Mouse (Mus musculus) liver, postnatal 0 days (tissue): ENCODE measurements at regions not wholly inside any gene's neighbourhood (a gene's known extent, or its start where the extent isn't known, plus 50 kb on each side); places are given as distances from the start of the nearest gene placed in this dataset.

Experiments
- ATAC-seq: fragments of 200-750 bp; cut with Nextera tagmentation; 2 replicates; pipeline ENCODE4 v1.8.0; 2017; ENCODE audit warnings: mild to moderate bottlenecking, moderate library complexity
- DNase-seq: peaks from one replicate; pipeline ENCODE4 v3.0.0-alpha.2; 2016
- H3K27ac ChIP-seq: fragments of 300-500 bp; sonication (generic); 2 replicates; pipeline ENCODE4 v1.5.1; 2014; ENCODE audit warnings: antibody characterized with exemption, moderate library complexity, mild to moderate bottlenecking, low read depth
- H3K27me3 ChIP-seq: fragments of 300-500 bp; sonication (generic); 2 replicates; pipeline ENCODE4 v1.6.1; 2014; ENCODE audit warnings: low read length, control low read depth, mixed read lengths; ENCODE audit not compliant: insufficient read depth
- H3K36me3 ChIP-seq: fragments of 300-500 bp; sonication (generic); replicated peaks from 2 replicates; pipeline ENCODE4 v1.6.1; 2014; ENCODE audit warnings: mild to moderate bottlenecking, control low read depth, low read length, moderate library complexity, mixed read lengths; ENCODE audit not compliant: insufficient read depth
- H3K4me1 ChIP-seq: fragments of 300-500 bp; sonication (generic); 2 replicates; pipeline ENCODE4 v1.6.1; 2014; ENCODE audit warnings: antibody characterized with exemption, mild to moderate bottlenecking, control low read depth; ENCODE audit not compliant: insufficient read depth
- H3K4me2 ChIP-seq: fragments of 300-500 bp; sonication (generic); 2 replicates; pipeline ENCODE4 v1.6.1; 2014; ENCODE audit warnings: low read depth, mild to moderate bottlenecking, low read length, moderate library complexity, mixed read lengths
- H3K4me3 ChIP-seq: fragments of 300-500 bp; sonication (generic); 2 replicates; pipeline ENCODE4 v1.5.1; 2014; ENCODE audit warnings: low read depth, low read length
- H3K9ac ChIP-seq: fragments of 300-500 bp; sonication (generic); replicated peaks from 2 replicates; pipeline ENCODE4 v1.6.1; 2014; ENCODE audit warnings: mild to moderate bottlenecking, moderate library complexity
- H3K9me3 ChIP-seq: fragments of 300-500 bp; sonication (generic); 2 replicates; pipeline ENCODE4 v1.6.1; 2016; ENCODE audit warnings: mild to moderate bottlenecking, control low read depth, low read length, mixed read lengths
- CTCF ChIP-seq: sonication (generic); IDR thresholded peaks from 2 replicates; pipeline ENCODE4 v1.5.1; 2016; ENCODE audit warnings: antibody characterized with exemption, low read depth
- EP300 ChIP-seq: IDR thresholded peaks from 2 replicates; pipeline ENCODE4 v1.6.1; 2016; ENCODE audit warnings: antibody characterized with exemption, low read depth, mild to moderate bottlenecking
- WGBS: fragments of 180-500 bp; shearing (Covaris S2); extraction: QIAGEN DNeasy Blood & Tissue Kit; methylation state at CpG from one replicate; pipeline ENCODE4 v1.1.7; 2014; ENCODE audit not compliant: insufficient replicate concordance; 5-methylcytosine and 5-hydroxymethylcytosine counted together

DNA sequence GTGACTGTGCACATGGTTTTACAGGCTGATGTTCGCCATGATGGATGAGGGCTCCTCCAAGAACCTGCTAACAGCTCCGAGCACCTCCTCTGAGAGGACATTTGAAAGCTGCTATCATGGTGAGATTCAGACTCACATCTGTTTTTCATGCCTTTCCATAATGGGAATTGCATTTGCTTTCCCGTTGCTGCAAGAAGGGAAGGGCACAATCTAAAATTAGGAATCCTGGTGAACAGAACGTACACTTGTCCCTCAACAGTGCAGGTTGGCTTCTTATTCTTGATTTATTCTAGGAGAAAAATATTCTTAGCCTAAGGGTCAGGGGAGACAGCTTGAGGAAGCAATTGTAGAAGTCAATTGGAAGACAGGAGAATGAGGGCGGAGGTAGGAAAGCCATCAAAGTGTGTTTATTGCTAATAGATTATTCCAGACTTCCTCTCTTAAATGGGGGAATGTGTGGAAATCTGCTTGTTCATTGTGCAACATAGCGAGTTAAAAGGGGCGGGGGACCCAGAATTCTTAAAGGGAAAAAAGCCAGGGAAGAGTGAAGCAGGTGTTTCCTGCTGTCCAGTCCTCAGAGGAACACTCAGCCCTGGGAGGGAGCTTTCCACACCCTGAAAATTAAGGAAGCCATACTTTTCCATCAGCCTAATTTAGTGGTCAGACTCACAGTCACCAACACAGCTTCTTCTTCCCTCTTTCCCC is 253.5 kb upstream of the Tnp1 start:
- Histone ChIP-seq H3K9ac (no peak overlapping the region), H3K27ac (no peak overlapping the region), H3K4me3 (no peak overlapping the region), H3K36me3 (no peaks in the 10 kb centered on the region), H3K4me1 (no peaks in the 10 kb centered on the region), H3K4me2 (no peak overlapping the region), H3K9me3 (no peaks in the 10 kb centered on the region), H3K27me3 (no peaks in the 10 kb centered on the region)
- ATAC-seq (no peak), DNase-seq (no peak)
- TF ChIP-seq EP300: no peak
- 61% methylated on average over 7 of the region's 7 CpGs for WGBS

GRCm38 (mm10) chr1:73265009-73265408 is 249.3 kb upstream of the Tnp1 start:
- Histone ChIP-seq H3K4me2 (no peak overlapping the region), H3K9ac (no peak overlapping the region), H3K9me3 (no peaks in the 10 kb centered on the region), H3K4me3 (no peak overlapping the region), H3K27ac (no peak overlapping the region), H3K4me1 (no peaks in the 10 kb centered on the region), H3K27me3 (no peaks in the 10 kb centered on the region), H3K36me3 (no peaks in the 10 kb centered on the region)
- WGBS: 61% methylated on average over 4 of the region's 4 CpGs
- no peak for ATAC-seq
- TF ChIP-seq EP300 (no peak), CTCF (no peak)
- DNase-seq: no peak

DNA sequence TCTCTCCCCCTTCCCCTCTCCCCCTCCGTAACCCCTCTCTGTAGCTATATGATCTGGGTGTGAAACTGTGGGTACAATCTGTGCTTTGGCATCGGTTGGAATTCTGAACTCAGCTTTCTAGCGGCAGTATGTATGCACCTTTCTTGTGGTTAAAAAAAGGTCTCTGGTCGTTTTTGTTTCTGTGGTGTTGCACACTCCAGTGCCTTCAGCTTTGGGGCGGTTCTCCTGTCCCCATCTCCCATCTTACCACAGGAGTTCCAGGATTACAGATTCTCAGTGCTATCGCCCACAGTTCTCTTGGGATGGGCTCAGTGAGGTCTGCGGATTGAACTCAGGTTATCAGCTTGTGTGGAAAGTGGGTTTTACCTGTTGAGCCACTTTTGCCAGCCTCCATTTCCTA is 248.5 kb upstream of the Tnp1 start:
- no peak overlapping the region for H3K9ac ChIP-seq
- WGBS: 70% methylated on average over 7 of the region's 7 CpGs
- H3K36me3 ChIP-seq: no peaks in the 10 kb centered on the region
- H3K9me3 ChIP-seq: no peaks in the 10 kb centered on the region
- TF ChIP-seq EP300: no peak
- TF ChIP-seq CTCF: no peak
- no peak overlapping the region for H3K4me3 ChIP-seq
- no peak overlapping the region for H3K27ac ChIP-seq
- DNase-seq: no peak
- H3K4me2 ChIP-seq: no peak overlapping the region
- H3K4me1 ChIP-seq: no peaks in the 10 kb centered on the region
- ATAC-seq: no peak
- H3K27me3 ChIP-seq: no peaks in the 10 kb centered on the region

- no peak overlapping the region for H3K27ac ChIP-seq
- H3K4me2 ChIP-seq: no peak overlapping the region
- no peaks in the 10 kb centered on the region for H3K9me3 ChIP-seq
- no peaks in the 10 kb centered on the region for H3K27me3 ChIP-seq
- TF ChIP-seq EP300: no peak
- TF ChIP-seq CTCF: no peak
- WGBS: 56% methylated on average over 5 of the region's 5 CpGs
- no peaks in the 10 kb centered on the region for H3K4me1 ChIP-seq
- no peak for ATAC-seq
- no peaks in the 10 kb centered on the region for H3K36me3 ChIP-seq
- no peak overlapping the region for H3K9ac ChIP-seq
- no peak for DNase-seq
- H3K4me3 ChIP-seq: no peak overlapping the region
These were observed 243.9 kb upstream of the Tnp1 start for GRCm38 (mm10) chr1:73259525-73260098.

- Histone ChIP-seq H3K4me3 (no peak overlapping the region), H3K9ac (no peak overlapping the region), H3K9me3 (no peaks in the 10 kb centered on the region), H3K27me3 (no peaks in the 10 kb centered on the region), H3K36me3 (no peaks in the 10 kb centered on the region), H3K27ac (no peak overlapping the region), H3K4me1 (no peaks in the 10 kb centered on the region), H3K4me2 (no peak overlapping the region)
- ATAC-seq (no peak), DNase-seq (no peak)
- TF ChIP-seq EP300: no peak
- TF ChIP-seq CTCF: no peak
- WGBS: 67% methylated on average over 2 of the region's 2 CpGs
These were observed 241.6 kb upstream of the Tnp1 start for GRCm38 (mm10) chr1:73257263-73257662.

DNA sequence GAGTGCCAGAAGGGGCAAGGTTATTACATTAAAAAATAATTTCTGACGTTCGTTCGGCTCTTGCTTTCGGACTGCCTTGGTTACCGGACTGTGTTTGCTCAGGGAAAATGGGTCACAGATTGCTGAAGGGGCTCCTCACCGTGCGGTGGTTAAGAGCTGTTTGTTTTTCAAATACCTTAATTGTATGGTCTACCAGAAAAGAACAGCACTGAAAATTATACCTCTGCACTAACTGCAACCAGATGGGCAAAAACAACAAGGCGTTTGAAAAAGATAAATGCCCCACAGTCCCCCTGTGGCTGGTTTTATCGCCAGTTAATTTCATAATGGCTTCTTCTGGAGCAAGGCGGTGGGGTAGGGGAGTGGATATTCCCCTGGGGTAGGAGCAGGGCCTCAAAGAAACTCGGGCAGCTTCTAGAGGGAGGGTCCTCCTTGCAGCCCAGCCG is 236.2 kb upstream of the Tnp1 start:
- H3K27ac ChIP-seq: no peak overlapping the region
- H3K4me3 ChIP-seq: no peak overlapping the region
- no peaks in the 10 kb centered on the region for H3K9me3 ChIP-seq
- H3K4me2 ChIP-seq: no peak overlapping the region
- WGBS: 70% methylated on average over 12 of the region's 12 CpGs
- ATAC-seq (no peak), DNase-seq (no peak)
- no peaks in the 10 kb centered on the region for H3K27me3 ChIP-seq
- TF ChIP-seq EP300 (no peak), CTCF (no peak)
- no peaks in the 10 kb centered on the region for H3K36me3 ChIP-seq
- H3K9ac ChIP-seq: no peak overlapping the region
- no peaks in the 10 kb centered on the region for H3K4me1 ChIP-seq

- Histone ChIP-seq H3K4me1 (no peaks in the 10 kb centered on the region), H3K36me3 (no peaks in the 10 kb centered on the region), H3K9me3 (no peaks in the 10 kb centered on the region), H3K9ac (no peak overlapping the region), H3K27me3 (no peaks in the 10 kb centered on the region), H3K27ac (no peak overlapping the region), H3K4me2 (no peak overlapping the region), H3K4me3 (no peak overlapping the region)
- 82% methylated on average over 2 of the region's 2 CpGs for WGBS
- ATAC-seq (no peak), DNase-seq (no peak)
- TF ChIP-seq CTCF: no peak
- TF ChIP-seq EP300: no peak
These were observed 228.3 kb upstream of the Tnp1 start for GRCm38 (mm10) chr1:73244016-73244415.
